Mouse (Mus musculus) cerebellum, adult 2 months (tissue): ENCODE results near the gene Selenof.

Experiments used
- CTCF ChIP-seq: fragments of 200-500 bp; IDR thresholded peaks from 2 replicates; pipeline ENCODE4 v1.5.1; 2011; ENCODE audit warnings: low read depth, mild to moderate bottlenecking, control low read depth, low read length, moderate library complexity, borderline replicate concordance; ENCODE audit not compliant: insufficient read depth
- POLR2A ChIP-seq: fragments of 200-500 bp; IDR thresholded peaks from 2 replicates; pipeline ENCODE4 v1.6.1; 2011; ENCODE audit warnings: low read length, control low read depth, borderline replicate concordance; ENCODE audit not compliant: insufficient read depth

DNA sequence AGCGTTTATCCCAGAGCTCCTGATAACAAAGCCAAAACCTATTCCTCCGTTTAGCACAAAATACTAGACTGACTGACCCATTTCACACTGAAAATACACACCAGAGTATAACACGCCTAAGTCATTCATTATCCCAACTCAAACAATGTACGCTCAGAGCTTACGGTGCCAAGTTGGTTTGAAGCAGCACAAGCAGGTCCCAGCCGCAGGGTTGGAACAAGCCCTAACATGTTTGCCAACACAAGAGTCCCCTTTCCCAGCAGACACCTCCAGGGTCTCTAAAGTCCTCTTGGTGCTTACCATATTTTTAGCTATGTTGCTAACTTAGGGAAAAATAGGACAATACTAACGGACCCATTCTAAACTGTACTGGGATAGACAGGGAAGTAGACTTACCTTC, 15.0 kb upstream of the Selenof start:
- TF ChIP-seq POLR2A (no peak), CTCF (no peak)
